Mouse (Mus musculus) adrenal gland, postnatal 4 days (tissue): ENCODE measurements around the gene Olfr401. TPM values are rescaled to one million over a fixed set of nuclear protein-coding genes. Genes with fewer than 3 reads are reported as not detected.
"Not testable (repeated sequence)": the region's sequence is repeated elsewhere in the genome, so short reads cannot be mapped to it uniquely, and the experiment has no call there.

Experiments
- DNase-seq, 2 experiments: peaks; one replicate each; pipeline ENCODE4 v3.0.0; 2021 to 2022; ENCODE audit warnings: low spot score in 2 of 2, mixed read lengths in 2 of 2
- long read RNA-seq, 2 experiments: library from polyadenylated mRNA; stranded (forward); transcript quantifications; one replicate each; pipeline ENCODE4 v2.0.0; 2021
- total RNA-seq, 2 experiments: library from RNA; stranded (reverse); gene quantifications; 2 replicates each; pipeline ENCODE4 v1.2.3; 2021

Olfr401 gene
- total RNA-seq, result not detected
- long read RNA-seq, experiment 1, result 0 reads
- long read RNA-seq, experiment 2, result 0 reads

- no peak for DNase-seq
These were observed at the start of gene Olfr401 for GRCm38 (mm10) chr11:74113412-74113811. Olfr401 (plus strand) TSS chr11:74113712.

- no peak for DNase-seq
These were observed 43.9 kb upstream of the Olfr401 start, which contains the start of gene Zfp616 for GRCm38 (mm10) chr11:74069655-74070054. Zfp616 (plus strand) TSS chr11:74069955.

- no peak for DNase-seq
These were observed 12.8 kb upstream of the Olfr401 start for GRCm38 (mm10) chr11:74100724-74101123.

- DNase-seq, result no peak
These were observed 12.0 kb upstream of the Olfr401 start for GRCm38 (mm10) chr11:74101507-74101906.

GRCm38 (mm10) chr11:74105066-74105465, 8.4 kb upstream of the Olfr401 start:
- no peak for DNase-seq

- DNase-seq, result not testable (repeated sequence)
These were observed 26.5 kb downstream of the Olfr401 start for GRCm38 (mm10) chr11:74140001-74140400.

- no peak for DNase-seq
These were observed 32.4 kb downstream of the Olfr401 start for GRCm38 (mm10) chr11:74145866-74146265.

GRCm38 (mm10) chr11:74153229-74153628, 39.7 kb downstream of the Olfr401 start, which contains the start of gene Olfr402:
Olfr402 (plus strand) TSS chr11:74153529.
- DNase-seq, result no peak

- no peak for DNase-seq
These were observed 55.3 kb downstream of the Olfr401 start for GRCm38 (mm10) chr11:74168771-74169170.

Other genes starting within 250 kb of the Olfr401 start
- gene Olfr394, start 222.9 kb upstream of the Olfr401 start, total RNA-seq, result not detected
- not detected for gene Olfr395, start 204.4 kb upstream of the Olfr401 start, total RNA-seq
- not detected for gene Olfr23, start 177.0 kb upstream of the Olfr401 start, total RNA-seq
- not detected for gene Olfr397, start 152.9 kb upstream of the Olfr401 start, total RNA-seq
- not detected for gene Olfr398, start 123.3 kb upstream of the Olfr401 start, total RNA-seq
- gene Olfr139, start 57.2 kb upstream of the Olfr401 start, total RNA-seq, result not detected
- not detected for gene Olfr399, start 57.1 kb upstream of the Olfr401 start, total RNA-seq
- not detected for gene Zfp616, start 43.8 kb upstream of the Olfr401 start, total RNA-seq
- not detected for gene Olfr402, start 39.8 kb downstream of the Olfr401 start, total RNA-seq
- gene Olfr403, start 72.5 kb downstream of the Olfr401 start, total RNA-seq, result not detected
- gene Olfr43, start 97.7 kb downstream of the Olfr401 start, total RNA-seq, result not detected
- not detected for gene Olfr406, start 146.1 kb downstream of the Olfr401 start, total RNA-seq
- gene Olfr59, start 170.0 kb downstream of the Olfr401 start, total RNA-seq, result not detected
- gene Olfr410, start 224.3 kb downstream of the Olfr401 start, total RNA-seq, result not detected
- gene Olfr411, start 238.9 kb downstream of the Olfr401 start, total RNA-seq, result not detected
- not detected for gene Olfr412, start 248.4 kb downstream of the Olfr401 start, total RNA-seq